In genomic region chr17:28515431-28516341, GRCm38 (mm10) we compare ENCODE assay signal across 9 mouse cellular contexts. TPM values are rescaled to one million over a fixed set of nuclear protein-coding genes. Genes with fewer than 3 reads are reported as not detected.
A peak's percentile ranks its signal among the peaks of the same experiment; 100 is the strongest.
DNase-seq lines count a peak whose midpoint lies in the region; ATAC-seq lines count a peak whose summit lies in the region.
"Had no signal": no experiment of that assay in that cellular context is flagged by ENCODE, and none has a peak within 500 bp of the region (broad histone marks: within the 10 kb centered on the region; RNA-seq: fewer than 3 reads in every experiment).

No protein-coding gene starts in this region.

- H3K9me3 ChIP-seq in heart, embryonic 10.5 days, result no peaks in the 10 kb centered on the region
- H3K9me3 ChIP-seq: limb, embryonic 15.5 days had no signal

- ATAC-seq in cerebellum, adult (ENCODE audit: insufficient number of reproducible peaks, low FRiP score, low TSS enrichment), result no peak

- DNase-seq in urinary bladder, postnatal 14 days (ENCODE audit: low spot score), result peak; percentile 59
- DNase-seq in urinary bladder, adult 2 months (ENCODE audit: low spot score), result no peak
- DNase-seq in heart, embryonic 10.5 days (ENCODE audit: low spot score), result no peak
- DNase-seq in lung, postnatal 36 days, result peak; percentile 88
- DNase-seq in layer of hippocampus, adult 9-10 months (ENCODE audit: low spot score), result no peak
- no peak for DNase-seq in embryo, embryonic 11 days

- H3K27ac ChIP-seq in heart, embryonic 10.5 days, result peak overlapping the region; percentile 37
- H3K27ac ChIP-seq: limb, embryonic 15.5 days had no signal

- no peak overlapping the region for H3K4me3 ChIP-seq in heart, embryonic 10.5 days
- H3K4me3 ChIP-seq: limb, embryonic 15.5 days had no signal

- H3K36me3 ChIP-seq in heart, embryonic 10.5 days, result no peaks in the 10 kb centered on the region
- H3K36me3 ChIP-seq: limb, embryonic 15.5 days had no signal

- 54% methylated on average over 10 of the region's 10 CpGs for WGBS in heart, embryonic 10.5 days

- peaks cover 51% of the 10 kb centered on the region for H3K4me1 ChIP-seq in heart, embryonic 10.5 days

- H3K27me3 ChIP-seq in heart, embryonic 10.5 days (ENCODE audit: insufficient read depth, poor library complexity, severe bottlenecking), result peaks cover 88% of the 10 kb centered on the region
- H3K27me3 ChIP-seq: limb, embryonic 15.5 days had no signal

RNA-seq across cellular contexts. Expression of gene Fkbp5, which starts 1.6 kb away (rescaled TPM):
- 13.5 and 22.6 TPM in 2 replicates for polyA plus RNA-seq in urinary bladder, adult 2 months (2012; rRNA removed)
- polyA plus RNA-seq in heart, embryonic 10.5 days (2016; fragmentation: Nextera tagmentation; extraction: Ambion mirVana), result 16.0 and 21.9 TPM in 2 replicates

RNA-seq across cellular contexts. Expression of gene Armc12, which starts 14.9 kb away (rescaled TPM):
- not detected in 2 replicates for polyA plus RNA-seq in urinary bladder, adult 2 months (2012; rRNA removed)
- polyA plus RNA-seq in heart, embryonic 10.5 days (2016; fragmentation: Nextera tagmentation; extraction: Ambion mirVana), result 0.10 TPM in 1 of 2 replicates, not detected in the other
- polyA plus RNA-seq: cortical plate, adult 2 months; limb, embryonic 15.5 days had no signal

RNA-seq across cellular contexts. Expression of gene Clpsl2, which starts 33.5 kb away (rescaled TPM):
- not detected in 2 replicates for polyA plus RNA-seq in urinary bladder, adult 2 months (2012; rRNA removed)
- polyA plus RNA-seq in heart, embryonic 10.5 days (2016; fragmentation: Nextera tagmentation; extraction: Ambion mirVana), result not detected in 2 replicates
- polyA plus RNA-seq: cortical plate, adult 2 months; limb, embryonic 15.5 days had no signal

RNA-seq across cellular contexts. Expression of gene Clps, which starts 44.9 kb away (rescaled TPM):
- polyA plus RNA-seq in urinary bladder, adult 2 months (2012; rRNA removed), result 0.32 and 0.46 TPM in 2 replicates
- polyA plus RNA-seq in heart, embryonic 10.5 days (2016; fragmentation: Nextera tagmentation; extraction: Ambion mirVana), result 0.46 TPM in 1 of 2 replicates, not detected in the other
- polyA plus RNA-seq: cortical plate, adult 2 months had no signal

RNA-seq across cellular contexts. Expression of gene Lhfpl5, which starts 59.8 kb away (rescaled TPM):
- polyA plus RNA-seq in urinary bladder, adult 2 months (2012; rRNA removed), result 0.12 and 0.18 TPM in 2 replicates
- 0.25 and 0.41 TPM in 2 replicates for polyA plus RNA-seq in heart, embryonic 10.5 days (2016; fragmentation: Nextera tagmentation; extraction: Ambion mirVana)

Comparison
In these comparisons a context has a peak if more than half of its experiments do, and no peak if none do; other contexts are left out.
1. DNase-seq: peak in urinary bladder, postnatal 14 days (single experiment) and lung, postnatal 36 days (single experiment); none in urinary bladder, adult 2 months (single experiment), heart, embryonic 10.5 days (single experiment), layer of hippocampus, adult 9-10 months (single experiment) and embryo, embryonic 11 days (single experiment).